Mouse (Mus musculus): ENCODE data around the gene Hspa12b. TPM values are rescaled to one million over a fixed set of nuclear protein-coding genes. Genes with fewer than 3 reads are reported as not detected.
A peak's percentile ranks its signal among the peaks of the same experiment; 100 is the strongest.

Hspa12b gene
- polyA plus RNA-seq, 1 experiment from 2014 or later, result 10.0 TPM

- Histone ChIP-seq H3K9me3 (ENCODE audit: control insufficient read depth, low read length) (no peaks in the 10 kb centered on the region), H3K27ac (ENCODE audit: low read depth, low read length) (no peak overlapping the region), H3K27me3 (ENCODE audit: control insufficient read depth, insufficient read depth, low read length) (no peaks in the 10 kb centered on the region), H3K4me1 (ENCODE audit: control insufficient read depth, insufficient read depth, low read length) (peaks cover 31% of the 10 kb centered on the region), H3K4me2 (replicated peaks; ENCODE audit: low read depth, low read length) (no peak overlapping the region), H3K4me3 (ENCODE audit: low read length) (no peak overlapping the region), H3K36me3 (ENCODE audit: control insufficient read depth, insufficient read depth, low read length) (no peaks in the 10 kb centered on the region), H3K9ac (ENCODE audit: low read depth, low read length) (no peak overlapping the region)
- ATAC-seq (ENCODE audit: low FRiP score, low TSS enrichment), result no peak
- WGBS, result 92% methylated on average over 9 of the region's 9 CpGs
Observed at GRCm38 (mm10) chr2:131125157-131125963, 1.7 kb upstream of the Hspa12b start.

- 40% methylated on average over 9 of the region's 9 CpGs for WGBS
- H3K27ac ChIP-seq (ENCODE audit: low read depth, low read length), result peak overlapping the region; percentile 80; the same call in 1 of the 2 replicates
- no peaks in the 10 kb centered on the region for H3K27me3 ChIP-seq (ENCODE audit: control insufficient read depth, insufficient read depth, low read length)
- no peak overlapping the region for H3K9ac ChIP-seq (ENCODE audit: low read depth, low read length)
- no peaks in the 10 kb centered on the region for H3K9me3 ChIP-seq (ENCODE audit: control insufficient read depth, low read length)
- H3K36me3 ChIP-seq (ENCODE audit: control insufficient read depth, insufficient read depth, low read length), result no peaks in the 10 kb centered on the region; the same call in 1 of the 2 replicates
- H3K4me3 ChIP-seq (ENCODE audit: low read length), result no peak overlapping the region; the same call in 1 of the 2 replicates
- 0 out of 2 replicates have a peak, but pooled peaks have one; percentile 14 for ATAC-seq (ENCODE audit: low FRiP score, low TSS enrichment)
- H3K4me1 ChIP-seq (ENCODE audit: control insufficient read depth, insufficient read depth, low read length), result peaks cover 31% of the 10 kb centered on the region
- H3K4me2 ChIP-seq (replicated peaks; ENCODE audit: low read depth, low read length), result peak overlapping the region; percentile 74
Observed at GRCm38 (mm10) chr2:131125964-131126815, 890 bp upstream of the Hspa12b start.

GRCm38 (mm10) chr2:131128211-131128610, 1.1 kb downstream of the Hspa12b start:
- Histone ChIP-seq H3K4me2 (replicated peaks; ENCODE audit: low read depth, low read length) (peak overlapping the region; percentile 74), H3K36me3 (ENCODE audit: control insufficient read depth, insufficient read depth, low read length) (peaks cover under 1% of the 10 kb centered on the region; the same call in 1 of the 2 replicates), H3K4me3 (ENCODE audit: low read length) (peak overlapping the region; percentile 67), H3K9me3 (ENCODE audit: control insufficient read depth, low read length) (no peaks in the 10 kb centered on the region), H3K9ac (ENCODE audit: low read depth, low read length) (peak overlapping the region; percentile 81), H3K4me1 (ENCODE audit: control insufficient read depth, insufficient read depth, low read length) (peaks cover 31% of the 10 kb centered on the region), H3K27me3 (ENCODE audit: control insufficient read depth, insufficient read depth, low read length) (no peaks in the 10 kb centered on the region), H3K27ac (ENCODE audit: low read depth, low read length) (no peak overlapping the region)
- WGBS, result 75% methylated on average over 5 of the region's 5 CpGs
- ATAC-seq (ENCODE audit: low FRiP score, low TSS enrichment), result no peak

DNA sequence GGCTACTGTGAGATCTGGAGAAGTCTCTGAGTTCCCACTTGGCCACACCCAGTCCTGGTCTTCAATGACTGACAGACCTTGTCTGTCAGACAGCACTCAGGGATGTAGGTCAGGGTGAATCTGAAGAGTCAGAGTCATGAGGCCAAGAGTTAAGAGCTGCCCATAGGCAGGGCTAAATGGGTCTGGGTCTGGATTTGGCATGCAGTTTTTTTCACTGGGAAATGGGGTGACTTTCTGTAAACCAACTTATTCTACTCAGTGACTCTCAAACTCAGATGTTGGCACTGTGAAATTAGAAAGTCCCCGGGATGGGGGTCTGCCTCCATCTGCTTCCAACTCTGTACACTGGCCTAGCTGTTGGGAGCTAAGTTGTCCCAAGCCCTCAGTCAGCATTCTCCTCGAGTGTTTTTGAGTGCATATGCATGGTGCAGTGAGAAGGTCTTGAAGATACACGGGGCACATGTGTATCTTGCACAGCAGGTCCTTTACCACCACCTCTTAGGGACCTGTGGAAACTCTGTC, 1.6 kb downstream of the Hspa12b start:
- H3K27ac ChIP-seq (ENCODE audit: low read depth, low read length), result no peak overlapping the region
- H3K27me3 ChIP-seq (ENCODE audit: control insufficient read depth, insufficient read depth, low read length), result no peaks in the 10 kb centered on the region
- no peak for ATAC-seq (ENCODE audit: low FRiP score, low TSS enrichment)
- H3K9ac ChIP-seq (ENCODE audit: low read depth, low read length), result no peak overlapping the region; the same call in 1 of the 2 replicates
- peaks cover 5% of the 10 kb centered on the region; the same call in 1 of the 2 replicates for H3K36me3 ChIP-seq (ENCODE audit: control insufficient read depth, insufficient read depth, low read length)
- peaks cover 31% of the 10 kb centered on the region for H3K4me1 ChIP-seq (ENCODE audit: control insufficient read depth, insufficient read depth, low read length)
- H3K9me3 ChIP-seq (ENCODE audit: control insufficient read depth, low read length), result no peaks in the 10 kb centered on the region
- peak overlapping the region; percentile 67; the same call in 1 of the 2 replicates for H3K4me3 ChIP-seq (ENCODE audit: low read length)
- peak overlapping the region; percentile 74 for H3K4me2 ChIP-seq (replicated peaks; ENCODE audit: low read depth, low read length)
- WGBS, result 76% methylated on average over 3 of the region's 3 CpGs

GRCm38 (mm10) chr2:131129836-131130235, 2.8 kb downstream of the Hspa12b start:
- Histone ChIP-seq H3K4me1 (ENCODE audit: control insufficient read depth, insufficient read depth, low read length) (peaks cover 26% of the 10 kb centered on the region), H3K9ac (ENCODE audit: low read depth, low read length) (no peak overlapping the region), H3K4me3 (ENCODE audit: low read length) (no peak overlapping the region), H3K27ac (ENCODE audit: low read depth, low read length) (no peak overlapping the region), H3K36me3 (ENCODE audit: control insufficient read depth, insufficient read depth, low read length) (peaks cover 14% of the 10 kb centered on the region), H3K9me3 (ENCODE audit: control insufficient read depth, low read length) (no peaks in the 10 kb centered on the region), H3K4me2 (replicated peaks; ENCODE audit: low read depth, low read length) (no peak overlapping the region), H3K27me3 (ENCODE audit: control insufficient read depth, insufficient read depth, low read length) (no peaks in the 10 kb centered on the region)
- ATAC-seq (ENCODE audit: low FRiP score, low TSS enrichment), result no peak
- 81% methylated on average over 5 of the region's 5 CpGs for WGBS

DNA sequence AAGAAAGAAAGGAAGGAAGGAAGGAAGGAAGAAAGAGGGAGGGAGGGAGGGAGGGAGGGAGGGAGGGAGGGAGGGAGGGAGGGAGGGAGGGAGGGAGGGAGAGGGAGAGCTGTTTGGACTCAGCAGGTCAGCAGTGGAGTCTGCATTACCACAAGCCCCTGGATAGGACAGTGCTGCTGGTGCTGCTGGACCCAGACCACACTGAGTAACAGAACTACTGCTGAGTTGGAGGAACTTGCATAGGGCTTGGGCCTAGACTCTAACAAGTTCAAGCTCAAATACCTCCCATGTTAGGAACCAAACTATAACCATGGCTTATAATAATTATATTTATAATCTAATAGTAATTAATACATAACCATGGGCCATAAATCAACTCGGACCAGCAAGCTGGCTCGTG, 3.8 kb downstream of the Hspa12b start:
- Histone ChIP-seq H3K27ac (ENCODE audit: low read depth, low read length) (no peak overlapping the region), H3K9me3 (ENCODE audit: control insufficient read depth, low read length) (no peaks in the 10 kb centered on the region), H3K4me3 (ENCODE audit: low read length) (no peak overlapping the region), H3K36me3 (ENCODE audit: control insufficient read depth, insufficient read depth, low read length) (peaks cover 14% of the 10 kb centered on the region), H3K9ac (ENCODE audit: low read depth, low read length) (no peak overlapping the region), H3K4me1 (ENCODE audit: control insufficient read depth, insufficient read depth, low read length) (peaks cover 26% of the 10 kb centered on the region), H3K4me2 (replicated peaks; ENCODE audit: low read depth, low read length) (no peak overlapping the region), H3K27me3 (ENCODE audit: control insufficient read depth, insufficient read depth, low read length) (no peaks in the 10 kb centered on the region)
- ATAC-seq (ENCODE audit: low FRiP score, low TSS enrichment), result no peak
- 69% methylated on average over 2 of the region's 2 CpGs for WGBS

DNA sequence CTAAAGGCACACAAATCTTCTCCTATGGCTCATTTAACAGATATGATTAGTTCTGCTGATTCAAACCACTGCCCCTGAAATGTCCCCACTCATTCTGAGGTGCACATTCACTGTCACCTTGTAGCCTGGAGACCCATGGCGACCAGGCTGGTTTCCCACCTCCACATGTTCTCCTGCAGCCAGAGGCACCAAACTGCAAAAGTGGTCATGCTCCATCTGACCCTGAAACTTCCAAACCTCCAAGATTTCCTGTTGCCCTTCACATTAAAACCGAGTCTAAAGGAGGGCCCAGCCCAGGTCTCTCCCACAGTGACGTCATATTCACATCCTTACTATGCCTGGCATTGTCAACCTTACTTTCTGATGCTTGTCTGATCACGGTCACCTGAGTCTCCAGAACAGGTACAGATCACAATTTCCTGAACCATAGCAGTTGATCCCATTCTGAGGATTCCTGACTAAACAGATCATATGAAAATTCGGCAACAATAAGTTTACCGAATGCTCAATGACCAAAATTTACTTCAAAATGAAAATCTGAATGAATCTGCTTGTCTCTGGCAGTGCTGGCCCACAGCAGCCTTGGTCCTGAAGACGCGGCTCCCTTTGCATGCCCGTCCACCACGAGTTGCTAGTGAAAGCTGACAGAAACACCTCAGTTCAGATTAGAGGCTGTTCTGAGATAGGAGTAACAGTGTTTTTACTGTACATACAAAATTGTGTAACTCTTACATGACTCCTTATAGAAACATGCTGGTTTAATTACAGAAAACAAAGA, 5.2 kb downstream of the Hspa12b start:
- H3K36me3 ChIP-seq (ENCODE audit: control insufficient read depth, insufficient read depth, low read length), result peaks cover 18% of the 10 kb centered on the region
- no peak overlapping the region for H3K9ac ChIP-seq (ENCODE audit: low read depth, low read length)
- H3K4me2 ChIP-seq (replicated peaks; ENCODE audit: low read depth, low read length), result no peak overlapping the region
- H3K27ac ChIP-seq (ENCODE audit: low read depth, low read length), result no peak overlapping the region
- WGBS, result 79% methylated on average over 10 of the region's 10 CpGs
- H3K27me3 ChIP-seq (ENCODE audit: control insufficient read depth, insufficient read depth, low read length), result no peaks in the 10 kb centered on the region
- H3K4me1 ChIP-seq (ENCODE audit: control insufficient read depth, insufficient read depth, low read length), result peaks cover 15% of the 10 kb centered on the region
- ATAC-seq (ENCODE audit: low FRiP score, low TSS enrichment), result no peak
- H3K4me3 ChIP-seq (ENCODE audit: low read length), result no peak overlapping the region
- H3K9me3 ChIP-seq (ENCODE audit: control insufficient read depth, low read length), result no peaks in the 10 kb centered on the region

DNA sequence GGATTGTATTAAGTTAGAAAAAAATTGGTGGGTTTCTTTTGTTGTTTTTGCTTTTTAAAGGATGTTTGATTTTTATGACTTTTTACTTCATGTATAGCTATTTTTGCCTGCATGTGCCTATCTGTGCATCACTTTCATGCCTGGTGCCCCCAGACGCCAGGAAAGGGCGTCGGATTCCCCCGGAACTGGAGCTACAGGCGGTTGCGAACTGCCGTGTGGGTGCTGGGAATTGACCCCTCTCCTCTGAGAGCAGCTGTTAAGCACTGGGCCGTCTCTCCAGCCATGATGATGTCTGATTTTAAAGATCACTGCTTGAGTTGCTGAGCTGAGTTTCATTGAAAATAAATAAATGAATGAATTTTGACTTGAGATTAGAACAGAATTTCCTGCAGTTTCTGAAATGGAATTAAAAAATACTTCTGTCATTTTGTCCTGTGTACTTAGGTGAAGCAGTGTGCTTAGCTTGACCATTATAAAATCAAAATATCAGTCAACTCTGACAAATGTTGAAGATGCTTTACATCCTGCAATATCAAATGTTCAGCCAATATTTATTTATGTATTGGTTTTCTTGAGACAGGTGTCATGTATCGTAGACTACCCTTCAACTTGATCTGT, 6.0 kb downstream of the Hspa12b start, which contains the start of gene Gm11037:
Gene Gm11037 (plus strand): TSS at position 568 of the 618 bp plus-strand sequence.
- Histone ChIP-seq H3K9ac (ENCODE audit: low read depth, low read length) (no peak within 1 kb of the TSS), H3K9me3 (ENCODE audit: control insufficient read depth, low read length) (no peaks in the 10 kb centered on the region), H3K27ac (ENCODE audit: low read depth, low read length) (peak within 1 kb of the TSS; percentile 12; the same call in 1 of the 2 replicates), H3K4me3 (ENCODE audit: low read length) (no peak within 1 kb of the TSS), H3K4me1 (ENCODE audit: control insufficient read depth, insufficient read depth, low read length) (peaks cover 9% of the 10 kb centered on the region), H3K27me3 (ENCODE audit: control insufficient read depth, insufficient read depth, low read length) (no peaks in the 10 kb centered on the region), H3K36me3 (ENCODE audit: control insufficient read depth, insufficient read depth, low read length) (peaks cover 18% of the 10 kb centered on the region), H3K4me2 (replicated peaks; ENCODE audit: low read depth, low read length) (no peak within 1 kb of the TSS)
- 84% methylated on average over 9 of the region's 9 CpGs for WGBS
- no peak for ATAC-seq (ENCODE audit: low FRiP score, low TSS enrichment)
